Mouse (Mus musculus) C2C12 (cell line): ENCODE results near the gene Tescl. TPM values are rescaled to one million over a fixed set of nuclear protein-coding genes. Genes with fewer than 3 reads are reported as not detected.

ENCODE experiments used
- H3K27me3 ChIP-seq: one replicate; pipeline ENCODE4 v1.6.1; 2011; ENCODE audit not compliant: control insufficient read depth, insufficient read depth, insufficient read length
- H3K36me3 ChIP-seq: one replicate; pipeline ENCODE4 v1.6.1; 2011; ENCODE audit not compliant: control insufficient read depth, insufficient read depth
- H3K4me3 ChIP-seq: one replicate; pipeline ENCODE4 v1.5.1; 2011; ENCODE audit warnings: mild to moderate bottlenecking, control low read depth; ENCODE audit not compliant: poor library complexity, insufficient read depth, severe bottlenecking
- H3K79me2 ChIP-seq: one replicate; pipeline ENCODE4 v1.6.1; 2011; ENCODE audit not compliant: control insufficient read depth, insufficient read depth
- H3K79me3 ChIP-seq: one replicate; pipeline ENCODE4 v1.6.1; 2011; ENCODE audit warnings: low read depth, control low read depth
- H3ac ChIP-seq: one replicate; pipeline ENCODE3; 2011; ENCODE audit warnings: low read depth; ENCODE audit not compliant: control insufficient read depth, insufficient read length
- CEBPB ChIP-seq: IDR thresholded peaks from one replicate; pipeline ENCODE4 v1.6.1; 2011; ENCODE audit warnings: low read depth, mild to moderate bottlenecking, control low read depth, moderate library complexity
- CTCF ChIP-seq: IDR thresholded peaks from one replicate; pipeline ENCODE4 v1.5.1; 2011; ENCODE audit not compliant: control insufficient read depth, insufficient read depth, insufficient read length
- FOSL1 ChIP-seq: IDR thresholded peaks from one replicate; pipeline ENCODE4 v1.8.0; 2011; ENCODE audit warnings: mild to moderate bottlenecking, low read length; ENCODE audit not compliant: poor library complexity, insufficient read depth, severe bottlenecking
- MAX ChIP-seq: IDR thresholded peaks from one replicate; pipeline ENCODE4 v1.6.1; 2011; ENCODE audit warnings: mild to moderate bottlenecking, control low read depth
- MYOD1 ChIP-seq: IDR thresholded peaks from one replicate; pipeline ENCODE4 v1.6.1; 2011; ENCODE audit warnings: low read depth; ENCODE audit not compliant: control insufficient read depth, insufficient read length
- MYOG ChIP-seq: IDR thresholded peaks from one replicate; pipeline ENCODE4 v1.6.1; 2011; ENCODE audit not compliant: control insufficient read depth, insufficient read length; ENCODE audit errors: extremely low read depth
- USF1 ChIP-seq: IDR thresholded peaks from one replicate; pipeline ENCODE4 v1.6.1; 2011; ENCODE audit warnings: low read depth, mild to moderate bottlenecking, control low read depth, moderate library complexity
- polyA plus RNA-seq: library from polyadenylated mRNA; unstranded; fragments of >200 nt; fragmentation: generic; extraction: Trizol; gene quantifications from one replicate; pipeline ENCODE4 v1.2.1, GENCODE M21; 2012; ENCODE audit warnings: missing spikeins

The Tescl gene
- polyA plus RNA-seq, 1 experiment = 0.22 TPM

GRCm38 (mm10) chr7:24293061-24293851 lies 40.5 kb downstream of the Tescl start:
- Histone ChIP-seq H3K79me3 (no peaks in the 10 kb centered on the region), H3K4me3 (no peak overlapping the region), H3K36me3 (peaks cover 9% of the 10 kb centered on the region), H3K79me2 (no peaks in the 10 kb centered on the region), H3K27me3 (no peaks in the 10 kb centered on the region), H3ac (no peak overlapping the region)
- no peak for TF ChIP-seq USF1
- TF ChIP-seq MYOD1 = no peak
- TF ChIP-seq MAX = no peak
- TF ChIP-seq CEBPB = no peak
- no peak for TF ChIP-seq CTCF
- TF ChIP-seq FOSL1 = no peak
- TF ChIP-seq MYOG = no peak

- TF ChIP-seq CTCF (no peak), CEBPB (no peak), MYOD1 (no peak), FOSL1 (no peak), MAX (no peak), MYOG (no peak), USF1 (no peak)
- H3K79me3 ChIP-seq = no peaks in the 10 kb centered on the region
- no peak overlapping the region for H3K4me3 ChIP-seq
- H3ac ChIP-seq = no peak overlapping the region
- no peaks in the 10 kb centered on the region for H3K27me3 ChIP-seq
- peaks cover 9% of the 10 kb centered on the region for H3K36me3 ChIP-seq
- H3K79me2 ChIP-seq = no peaks in the 10 kb centered on the region
These were observed 42.2 kb downstream of the Tescl start for GRCm38 (mm10) chr7:24291387-24292090.

- Histone ChIP-seq H3ac (no peak overlapping the region), H3K79me2 (no peaks in the 10 kb centered on the region), H3K79me3 (no peaks in the 10 kb centered on the region), H3K27me3 (no peaks in the 10 kb centered on the region), H3K4me3 (no peak overlapping the region), H3K36me3 (peaks cover 4% of the 10 kb centered on the region)
- TF ChIP-seq MAX = no peak
- TF ChIP-seq CTCF = no peak
These were observed 43.5 kb downstream of the Tescl start for GRCm38 (mm10) chr7:24290106-24290693.

- no peak for TF ChIP-seq CTCF
- Histone ChIP-seq H3K79me2 (no peaks in the 10 kb centered on the region), H3K27me3 (peaks cover 3% of the 10 kb centered on the region), H3K79me3 (no peaks in the 10 kb centered on the region), H3ac (no peak overlapping the region), H3K4me3 (no peak overlapping the region), H3K36me3 (no peaks in the 10 kb centered on the region)
These were observed 45.2 kb downstream of the Tescl start for GRCm38 (mm10) chr7:24288512-24288911.

GRCm38 (mm10) chr7:24287670-24288069 lies 46.1 kb downstream of the Tescl start:
- Histone ChIP-seq H3K4me3 (no peak overlapping the region), H3K79me3 (no peaks in the 10 kb centered on the region), H3K79me2 (no peaks in the 10 kb centered on the region), H3ac (no peak overlapping the region), H3K27me3 (peaks cover 3% of the 10 kb centered on the region), H3K36me3 (no peaks in the 10 kb centered on the region)
- TF ChIP-seq FOSL1 (no peak), MYOD1 (no peak), USF1 (no peak), CTCF (no peak), CEBPB (no peak), MAX (no peak), MYOG (no peak)

- Histone ChIP-seq H3K27me3 (peaks cover 3% of the 10 kb centered on the region), H3K79me2 (no peaks in the 10 kb centered on the region), H3K36me3 (no peaks in the 10 kb centered on the region), H3ac (no peak overlapping the region), H3K79me3 (no peaks in the 10 kb centered on the region), H3K4me3 (no peak overlapping the region)
- TF ChIP-seq FOSL1 = no peak
- no peak for TF ChIP-seq MYOD1
- TF ChIP-seq MYOG = no peak
- TF ChIP-seq USF1 = no peak
- TF ChIP-seq CEBPB = no peak
- TF ChIP-seq CTCF = no peak
- no peak for TF ChIP-seq MAX
These were observed 46.8 kb downstream of the Tescl start for GRCm38 (mm10) chr7:24286916-24287315.
